Mouse (Mus musculus): ENCODE measurements at regions not wholly inside any gene's neighbourhood (a gene's known extent, or its start where the extent isn't known, plus 50 kb on each side); places are given as distances from the start of the nearest gene placed in this dataset.

DNA sequence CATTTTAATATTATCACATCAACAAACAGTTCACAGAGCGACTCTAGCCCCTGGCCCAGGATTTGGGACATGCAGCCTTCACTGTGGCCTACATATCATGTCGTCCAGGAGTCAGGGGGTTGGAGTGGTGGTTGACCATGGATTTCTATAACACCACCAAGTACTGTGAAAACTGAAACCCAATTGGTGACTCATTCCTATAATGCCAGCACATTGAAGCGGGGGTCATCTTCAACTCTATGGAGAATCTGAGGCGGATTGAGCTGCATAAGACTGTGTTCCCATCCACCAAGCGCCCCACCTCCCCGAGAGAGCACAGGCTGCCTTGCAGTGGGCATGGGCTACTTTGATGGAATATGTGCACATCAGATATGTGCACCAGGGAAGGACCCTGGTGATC is 89.6 kb downstream of the Cstad start:
- no peak for DNase-seq
- intact Hi-C loops (cut with DNase I), result no loop called here

GRCm38 (mm10) chr2:30682146-30682825 is 87.4 kb downstream of the Cstad start:
- intact Hi-C loops (cut with DNase I), result no loop called here
- no peak for DNase-seq

DNA sequence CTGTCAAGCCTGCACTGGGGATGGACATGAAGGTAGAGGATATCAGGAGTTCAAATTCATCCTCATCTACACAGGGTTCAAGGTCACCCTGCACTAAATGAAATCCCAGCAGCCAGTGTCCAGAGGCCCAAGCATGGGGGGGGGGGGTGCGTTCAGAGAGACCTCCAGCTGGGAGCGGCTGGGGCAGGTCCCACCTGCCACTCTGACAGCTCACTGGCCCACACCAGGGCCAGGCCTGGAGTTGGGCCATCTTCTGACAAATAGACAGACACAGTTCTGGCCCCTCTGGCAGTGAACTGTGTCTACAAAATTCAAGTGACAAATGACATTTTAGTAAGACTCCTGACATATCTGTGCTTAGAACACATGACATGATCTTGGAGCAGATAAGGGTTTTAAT is 86.8 kb downstream of the Cstad start:
- intact Hi-C loops (cut with DNase I), result no loop called here
- no peak for DNase-seq

GRCm38 (mm10) chr2:30679041-30679440 is 84.2 kb downstream of the Cstad start:
- no peak for DNase-seq
- intact Hi-C loops (cut with DNase I), result no loop called here

DNA sequence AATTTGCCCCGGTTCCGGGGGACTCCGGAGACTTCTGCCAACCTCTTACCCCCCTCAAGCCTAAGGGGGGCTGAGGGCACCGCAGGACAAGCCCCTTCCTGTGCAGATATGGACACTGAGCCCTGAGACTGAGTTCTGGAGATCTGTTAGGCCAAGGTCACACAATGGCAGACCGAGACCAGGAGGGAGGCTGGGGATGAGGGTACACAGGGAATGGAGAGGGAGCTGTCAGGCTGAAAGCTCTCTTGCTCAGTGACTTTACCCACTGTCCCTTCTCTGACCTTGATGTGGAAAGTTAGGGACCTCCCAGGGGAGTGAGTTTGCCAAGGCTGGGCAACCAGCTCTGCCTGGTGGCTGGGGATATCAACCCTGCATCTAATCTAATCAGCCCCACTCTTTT is 82.7 kb downstream of the Cstad start:
- intact Hi-C loops (cut with DNase I), result no loop called here
- no peak for DNase-seq

GRCm38 (mm10) chr2:30676833-30677459 is 82.1 kb downstream of the Cstad start:
- peak; percentile 74 to 79 for DNase-seq
- intact Hi-C loops (cut with DNase I), result no loop called here

DNA sequence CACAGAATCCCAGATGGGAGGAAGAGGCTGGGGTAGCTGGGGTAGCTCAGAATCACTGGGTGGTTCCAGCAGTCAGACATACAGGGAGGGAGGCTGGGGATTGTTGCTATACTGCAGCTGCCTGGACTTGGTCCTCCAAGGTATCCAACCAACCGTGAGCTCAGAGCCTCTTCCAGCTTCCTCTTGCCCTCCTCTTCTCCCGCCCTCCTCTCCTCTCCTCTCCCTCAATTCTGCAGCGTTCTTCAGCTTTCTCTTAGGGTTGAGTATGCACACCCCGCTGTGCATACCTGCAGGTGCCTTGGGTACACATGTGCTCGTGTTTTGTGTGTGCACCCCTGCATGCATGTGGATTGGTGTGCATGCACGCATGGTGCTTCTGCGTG is 81.6 kb downstream of the Cstad start:
- intact Hi-C loops (cut with DNase I), result no loop called here
- no peak for DNase-seq

DNA sequence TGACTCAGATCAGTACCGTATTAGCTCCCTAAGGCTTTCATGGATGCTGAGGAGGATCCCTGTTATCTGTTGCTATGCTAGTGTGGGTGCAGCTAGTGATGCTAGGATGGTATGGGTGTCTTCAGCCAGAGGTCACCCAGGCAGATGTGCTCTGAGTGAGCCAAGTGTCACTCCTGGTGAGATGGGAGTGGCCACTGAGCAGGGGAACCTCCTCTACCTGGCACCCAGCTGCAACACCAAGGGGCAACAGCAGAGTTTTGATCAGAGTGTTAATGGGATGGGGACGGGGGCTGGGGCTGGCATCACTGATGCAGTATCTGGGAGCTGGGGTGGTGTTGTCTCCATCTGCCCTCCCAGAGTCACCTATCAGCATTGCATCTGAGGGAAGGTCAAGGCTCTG is 81.0 kb downstream of the Cstad start:
- intact Hi-C loops (cut with DNase I), result no loop called here
- DNase-seq, result no peak

- DNase-seq, result no peak
- intact Hi-C loops (cut with DNase I), result no loop called here
These were observed 76.2 kb downstream of the Cstad start for GRCm38 (mm10) chr2:30670836-30671586.

DNA sequence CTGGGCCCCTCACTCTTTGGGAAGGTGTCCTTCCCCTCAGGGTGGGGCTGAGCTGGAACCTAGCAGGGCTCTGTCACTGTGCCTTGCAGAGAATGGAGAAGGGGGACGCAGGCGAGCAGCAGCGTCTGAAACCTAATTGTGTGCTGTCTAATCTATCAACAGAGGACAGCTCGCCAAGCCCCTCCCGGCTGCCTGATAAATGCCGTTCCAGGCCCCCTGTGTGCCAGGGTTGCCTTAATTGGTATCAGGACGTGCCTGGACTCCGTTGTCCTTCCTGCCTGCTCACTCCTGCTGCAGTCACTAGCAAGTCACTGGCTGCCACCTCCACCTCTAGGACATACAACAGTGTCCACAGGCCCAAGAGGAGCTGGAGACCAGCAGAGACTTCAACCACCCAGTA is 72.6 kb downstream of the Cstad start:
- DNase-seq, result peak; percentile 47 to 48
- intact Hi-C loops (cut with DNase I), result no loop called here

DNA sequence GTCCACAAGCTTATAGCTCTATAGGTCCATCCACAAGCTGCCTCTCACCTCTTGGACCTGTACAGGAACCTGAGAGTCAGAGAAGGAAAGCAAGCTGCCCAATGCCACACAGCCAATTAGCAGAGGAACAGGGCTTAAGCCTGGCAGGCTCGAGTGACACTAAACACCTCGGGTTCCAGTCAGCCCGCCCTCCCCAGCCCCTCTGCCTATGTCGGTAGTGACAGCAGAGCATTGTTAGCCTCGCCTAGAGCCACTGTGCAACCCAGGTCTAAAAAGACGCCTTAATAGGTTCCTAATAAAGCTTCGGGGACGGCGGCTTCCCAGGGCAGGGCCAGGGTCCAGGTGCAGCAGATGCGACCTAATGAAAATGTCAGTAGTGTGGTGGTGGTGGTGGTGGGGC is 66.3 kb downstream of the Cstad start:
- intact Hi-C loops (cut with DNase I), result no loop called here
- no peak for DNase-seq

DNA sequence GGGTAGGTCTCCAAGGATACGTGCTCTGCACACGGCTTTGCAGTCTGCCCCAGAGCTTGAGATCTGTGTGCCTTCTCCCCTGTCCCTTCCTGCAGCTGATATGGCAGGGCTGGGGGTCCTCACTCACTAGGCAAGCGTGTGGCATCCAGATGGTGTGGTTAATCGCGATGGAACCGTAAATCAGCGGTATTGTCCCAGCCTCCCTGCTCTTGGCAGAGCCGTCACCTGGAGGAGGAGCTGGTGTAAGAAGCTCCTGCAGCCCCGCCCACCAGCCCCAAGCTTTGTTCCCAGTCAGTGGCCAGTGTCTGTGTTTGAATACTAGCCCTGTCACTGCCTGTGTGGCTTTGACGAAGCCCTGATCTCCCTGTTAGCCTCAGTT is 65.8 kb downstream of the Cstad start:
- DNase-seq, result no peak
- intact Hi-C loops (cut with DNase I), result no loop called here

DNA sequence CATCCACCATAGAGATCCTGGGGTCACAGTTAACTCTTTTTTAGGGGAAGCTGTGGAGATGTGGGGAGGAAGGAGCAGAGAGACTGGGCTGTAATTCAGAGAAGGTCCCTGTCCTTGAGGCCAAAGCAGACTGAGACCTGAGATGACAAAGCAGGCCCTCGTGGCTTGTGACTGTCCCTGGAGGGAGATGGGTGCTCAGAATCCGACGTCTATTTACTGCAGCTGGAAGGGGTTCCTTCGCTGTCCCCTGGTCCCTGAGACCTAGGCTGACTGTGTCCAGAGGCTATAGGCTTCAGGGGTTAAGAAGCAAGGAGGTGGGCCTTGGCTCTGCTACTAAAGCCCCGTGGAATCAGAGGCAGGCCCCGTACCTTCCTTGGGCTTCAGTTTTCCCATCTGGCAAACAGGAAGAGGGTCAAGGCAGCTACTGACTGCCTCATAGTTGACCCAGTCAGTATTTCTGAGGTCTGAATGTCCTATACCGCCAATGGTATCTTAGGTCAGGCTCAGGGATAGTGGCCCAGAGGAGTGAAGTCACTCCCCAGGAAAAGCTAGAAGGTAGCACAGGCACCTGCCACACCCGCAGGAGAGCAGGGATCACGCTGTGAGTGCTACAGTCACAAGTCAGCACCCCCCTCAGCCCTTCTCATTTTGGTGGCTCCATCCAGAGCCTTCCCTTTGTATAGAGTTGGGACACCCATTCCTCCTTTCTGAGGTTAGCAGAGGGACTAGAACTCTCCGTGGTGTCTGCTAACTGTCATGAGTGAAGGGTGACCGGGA is 65.2 kb downstream of the Cstad start:
- no peak for DNase-seq
- intact Hi-C loops (cut with DNase I), result loop anchor here (2.0 to 5.0 kb wide), 3 partner anchors 49 to 219 kb away; partner anchors contain the start of gene Ier5l

- intact Hi-C loops (cut with DNase I), result loop anchor here (2.0 to 5.0 kb wide), 3 partner anchors 50 to 218 kb away; partner anchors contain the start of gene Ier5l
- peak; percentile 79 to 85 for DNase-seq
These were observed 64.2 kb downstream of the Cstad start for GRCm38 (mm10) chr2:30658844-30659555.

Small RNA genes lying in the stretch of these regions (microRNA-seq; reads per million reads assigned to microRNA genes)
- gene Mir3089 (ENCODE audit: borderline number of aligned reads in 2 of 2), result 0 to 0.72 reads per million in 2 experiments

Data from heart, postnatal 36 days (tissue).